Mouse (Mus musculus): ENCODE measurements around the gene Pkd2l1. TPM values are rescaled to one million over a fixed set of nuclear protein-coding genes. Genes with fewer than 3 reads are reported as not detected.

Pkd2l1 gene
- polyA plus RNA-seq, 2 experiments: 0.03 TPM; not detected in 1

DNA sequence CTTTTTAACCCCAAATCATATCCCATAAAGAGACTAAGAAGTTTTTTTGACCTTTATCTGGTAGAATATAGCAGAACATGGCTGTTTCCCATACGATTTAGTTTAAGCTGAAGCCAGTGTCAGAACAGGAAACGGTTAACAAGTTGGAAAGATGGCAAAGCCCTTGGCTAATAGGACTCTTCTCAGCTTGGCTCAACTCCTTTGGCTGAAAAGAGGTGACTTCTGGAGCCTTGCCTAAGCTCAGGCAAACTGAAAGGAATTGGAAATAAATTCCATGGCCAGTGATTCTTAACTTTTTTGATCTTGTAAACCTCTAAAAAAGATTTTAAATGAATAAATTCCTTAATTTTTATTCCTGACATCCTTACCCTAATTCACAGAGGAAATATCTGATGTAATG, 37.5 kb upstream of the Pkd2l1 start:
- no peaks in the 10 kb centered on the region for H3K27me3 ChIP-seq (ENCODE audit: control insufficient read depth, insufficient read depth, low read length)
- no peak for ATAC-seq (ENCODE audit: low FRiP score, low read depth)
- peak; percentile 6 for DNase-seq (ENCODE audit: low spot score)
- no peak overlapping the region for H3K4me3 ChIP-seq (replicated peaks; ENCODE audit: low read length)
- 68% methylated on average over 2 of the region's 2 CpGs for WGBS
- H3K9me3 ChIP-seq (ENCODE audit: control insufficient read depth, low read length): no peaks in the 10 kb centered on the region
- no peak overlapping the region for H3K9ac ChIP-seq (ENCODE audit: low read depth, low read length, severe bottlenecking)
- H3K36me3 ChIP-seq (ENCODE audit: control insufficient read depth, insufficient read depth, low read length): no peaks in the 10 kb centered on the region
- no peaks in the 10 kb centered on the region for H3K4me1 ChIP-seq (ENCODE audit: control insufficient read depth, insufficient read depth, low read length)
- no peak overlapping the region for H3K4me2 ChIP-seq (replicated peaks; ENCODE audit: low read depth, low read length, severe bottlenecking)
- H3K27ac ChIP-seq (replicated peaks; ENCODE audit: low read depth, low read length): no peak overlapping the region
- no peak for TF ChIP-seq POLR2A (IDR thresholded peaks at IDR 0.05; ENCODE audit: borderline replicate concordance, extremely low read depth, insufficient read depth, insufficient read length)

DNA sequence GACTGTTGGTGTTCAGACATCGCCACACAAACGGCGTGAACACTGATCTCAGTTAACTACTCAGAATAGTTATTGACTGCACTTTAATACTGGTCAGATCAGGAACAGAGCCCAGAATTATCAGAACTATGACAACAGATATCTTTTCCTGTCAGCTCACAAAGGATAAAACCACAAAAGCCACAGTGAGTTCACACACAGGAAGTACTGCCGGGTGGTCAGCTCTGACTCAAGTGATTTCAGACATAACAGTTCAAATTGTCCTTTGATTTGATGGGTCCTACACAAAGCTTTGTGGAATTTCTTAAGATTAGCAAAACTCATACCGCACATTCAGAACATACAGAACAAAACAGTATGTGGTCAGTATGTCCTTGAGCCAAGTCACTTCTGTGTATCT, 33.5 kb upstream of the Pkd2l1 start:
- Histone ChIP-seq H3K9ac (ENCODE audit: low read depth, low read length, severe bottlenecking) (no peak overlapping the region), H3K36me3 (ENCODE audit: control insufficient read depth, insufficient read depth, low read length) (no peaks in the 10 kb centered on the region), H3K4me2 (replicated peaks; ENCODE audit: low read depth, low read length, severe bottlenecking) (no peak overlapping the region), H3K4me1 (ENCODE audit: control insufficient read depth, insufficient read depth, low read length) (no peaks in the 10 kb centered on the region), H3K27me3 (ENCODE audit: control insufficient read depth, insufficient read depth, low read length) (no peaks in the 10 kb centered on the region), H3K4me3 (replicated peaks; ENCODE audit: low read length) (no peak overlapping the region), H3K9me3 (ENCODE audit: control insufficient read depth, low read length) (no peaks in the 10 kb centered on the region), H3K27ac (replicated peaks; ENCODE audit: low read depth, low read length) (no peak overlapping the region)
- no peak for DNase-seq (ENCODE audit: low spot score)
- no peak for TF ChIP-seq POLR2A (IDR thresholded peaks at IDR 0.05; ENCODE audit: borderline replicate concordance, extremely low read depth, insufficient read depth, insufficient read length)
- no peak for ATAC-seq (ENCODE audit: low FRiP score, low read depth)
- 91% methylated on average over 5 of the region's 5 CpGs for WGBS

DNA sequence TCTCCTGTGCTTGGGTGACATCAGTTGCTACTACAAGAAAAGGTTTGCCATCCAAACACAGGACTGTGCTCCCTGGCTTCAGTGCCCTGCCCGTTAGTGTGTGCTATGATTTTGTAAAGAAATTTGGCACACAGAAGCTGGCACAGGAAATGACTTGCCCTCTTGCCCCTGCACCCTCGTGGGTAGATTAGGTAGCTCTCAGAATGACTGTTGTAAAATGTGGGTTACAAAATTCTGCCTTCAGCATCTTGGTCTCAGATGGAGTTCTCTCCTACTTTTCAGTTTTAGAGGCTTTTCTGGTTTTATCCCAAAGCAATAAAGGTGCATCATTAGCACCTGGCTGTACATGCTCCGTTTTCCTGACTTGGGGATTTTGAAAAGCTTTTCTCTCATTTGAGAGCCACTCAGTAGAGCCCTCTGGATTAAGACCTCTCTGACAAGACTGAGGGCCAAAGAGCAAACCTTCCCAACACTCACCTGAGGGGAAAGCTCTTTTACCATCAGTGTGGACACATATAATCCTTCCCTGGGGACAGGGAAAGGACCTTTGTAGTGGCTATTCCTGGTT, 25.8 kb upstream of the Pkd2l1 start:
- no peak for TF ChIP-seq POLR2A (IDR thresholded peaks at IDR 0.05; ENCODE audit: borderline replicate concordance, extremely low read depth, insufficient read depth, insufficient read length)
- Histone ChIP-seq H3K27ac (replicated peaks; ENCODE audit: low read depth, low read length) (no peak overlapping the region), H3K9me3 (ENCODE audit: control insufficient read depth, low read length) (no peaks in the 10 kb centered on the region), H3K36me3 (ENCODE audit: control insufficient read depth, insufficient read depth, low read length) (no peaks in the 10 kb centered on the region), H3K27me3 (ENCODE audit: control insufficient read depth, insufficient read depth, low read length) (no peaks in the 10 kb centered on the region), H3K4me1 (ENCODE audit: control insufficient read depth, insufficient read depth, low read length) (no peaks in the 10 kb centered on the region), H3K4me3 (replicated peaks; ENCODE audit: low read length) (no peak overlapping the region), H3K9ac (ENCODE audit: low read depth, low read length, severe bottlenecking) (no peak overlapping the region), H3K4me2 (replicated peaks; ENCODE audit: low read depth, low read length, severe bottlenecking) (no peak overlapping the region)
- 51% methylated on average over 3 of the region's 3 CpGs for WGBS
- no peak for ATAC-seq (ENCODE audit: low FRiP score, low read depth)
- no peak for DNase-seq (ENCODE audit: low spot score)

DNA sequence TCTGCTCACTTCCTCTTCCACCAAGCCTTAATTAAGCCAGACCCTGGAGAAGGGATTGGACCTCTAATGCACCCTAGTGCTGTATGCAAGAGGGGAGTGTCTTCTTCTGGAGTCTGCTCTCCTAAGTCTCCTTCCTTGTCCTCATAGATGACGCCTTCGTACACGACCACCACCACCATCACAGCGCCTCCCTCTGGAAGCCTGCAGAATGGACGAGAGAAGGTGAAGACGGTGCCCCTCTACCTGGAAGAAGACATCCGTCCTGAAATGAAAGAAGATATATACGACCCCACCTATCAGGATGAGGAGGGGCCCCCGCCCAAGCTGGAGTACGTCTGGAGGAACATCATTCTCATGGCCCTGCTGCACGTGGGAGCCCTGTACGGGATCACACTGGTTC, 23.0 kb upstream of the Pkd2l1 start:
- Histone ChIP-seq H3K4me1 (ENCODE audit: control insufficient read depth, insufficient read depth, low read length) (no peaks in the 10 kb centered on the region), H3K36me3 (ENCODE audit: control insufficient read depth, insufficient read depth, low read length) (no peaks in the 10 kb centered on the region), H3K9me3 (ENCODE audit: control insufficient read depth, low read length) (no peaks in the 10 kb centered on the region), H3K4me2 (replicated peaks; ENCODE audit: low read depth, low read length, severe bottlenecking) (no peak overlapping the region), H3K27me3 (ENCODE audit: control insufficient read depth, insufficient read depth, low read length) (no peaks in the 10 kb centered on the region), H3K4me3 (replicated peaks; ENCODE audit: low read length) (no peak overlapping the region), H3K9ac (ENCODE audit: low read depth, low read length, severe bottlenecking) (no peak overlapping the region), H3K27ac (replicated peaks; ENCODE audit: low read depth, low read length) (no peak overlapping the region)
- DNase-seq (ENCODE audit: low spot score) (no peak), ATAC-seq (ENCODE audit: low FRiP score, low read depth) (no peak)
- WGBS: 76% methylated on average over 12 of the region's 12 CpGs
- TF ChIP-seq POLR2A (IDR thresholded peaks at IDR 0.05; ENCODE audit: borderline replicate concordance, extremely low read depth, insufficient read depth, insufficient read length): no peak

DNA sequence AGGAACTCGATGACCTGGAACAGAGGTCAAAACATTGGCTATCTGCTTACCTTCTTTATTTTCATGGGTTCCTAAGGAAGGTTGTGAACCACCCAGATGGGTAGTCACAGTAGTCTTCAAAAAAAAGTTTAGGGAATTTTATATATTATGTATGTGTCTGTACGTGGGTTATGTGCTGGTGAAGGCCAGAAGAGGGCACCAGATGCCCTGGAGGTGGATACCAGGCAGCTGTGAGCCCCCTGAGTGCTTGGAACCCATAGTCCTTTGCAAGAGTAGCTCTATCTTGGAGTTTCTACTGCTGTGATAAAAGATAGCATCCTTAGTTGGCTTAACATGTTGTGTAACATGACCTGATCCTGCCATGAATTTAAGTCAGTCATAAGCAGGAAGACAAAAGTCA, 14.8 kb upstream of the Pkd2l1 start:
- Histone ChIP-seq H3K4me1 (ENCODE audit: control insufficient read depth, insufficient read depth, low read length) (no peaks in the 10 kb centered on the region), H3K9ac (ENCODE audit: low read depth, low read length, severe bottlenecking) (no peak overlapping the region), H3K4me2 (replicated peaks; ENCODE audit: low read depth, low read length, severe bottlenecking) (no peak overlapping the region), H3K9me3 (ENCODE audit: control insufficient read depth, low read length) (no peaks in the 10 kb centered on the region), H3K36me3 (ENCODE audit: control insufficient read depth, insufficient read depth, low read length) (no peaks in the 10 kb centered on the region), H3K27ac (replicated peaks; ENCODE audit: low read depth, low read length) (no peak overlapping the region), H3K27me3 (ENCODE audit: control insufficient read depth, insufficient read depth, low read length) (no peaks in the 10 kb centered on the region), H3K4me3 (replicated peaks; ENCODE audit: low read length) (no peak overlapping the region)
- WGBS: 60% methylated on average over 2 of the region's 2 CpGs
- ATAC-seq (ENCODE audit: low FRiP score, low read depth) (no peak), DNase-seq (ENCODE audit: low spot score) (no peak)
- no peak for TF ChIP-seq POLR2A (IDR thresholded peaks at IDR 0.05; ENCODE audit: borderline replicate concordance, extremely low read depth, insufficient read depth, insufficient read length)
